Mouse (Mus musculus) lung, postnatal 0 days (tissue): ENCODE data around the gene Gata3.

Experiments used
- CTCF ChIP-seq: IDR thresholded peaks from 2 replicates; pipeline ENCODE4 v1.5.1; 2016; ENCODE audit warnings: antibody characterized with exemption, mild to moderate bottlenecking
- EP300 ChIP-seq: IDR thresholded peaks from 2 replicates; pipeline ENCODE4 v1.6.1; 2016; ENCODE audit warnings: antibody characterized with exemption, mild to moderate bottlenecking, control low read depth

- TF ChIP-seq CTCF (no peak), EP300 (no peak)
These were observed 3.8 kb downstream of the Gata3 start for GRCm38 (mm10) chr2:9886031-9886430.
